In genomic region chr8:13577869-13578268, GRCm38 (mm10) we compare ENCODE assay signal across 35 mouse cellular contexts. TPM values are rescaled to one million over a fixed set of nuclear protein-coding genes. Genes with fewer than 3 reads are reported as not detected.
DNase-seq lines count a peak whose midpoint lies in the region; ATAC-seq and TF ChIP-seq lines count a peak whose summit lies in the region.
"Had no signal": no experiment of that assay in that cellular context is flagged by ENCODE, and none has a peak within 500 bp of the region (broad histone marks: within the 10 kb centered on the region; RNA-seq: fewer than 3 reads in every experiment).

No protein-coding gene starts in this region.

- no peaks in the 10 kb centered on the region for H3K4me1 ChIP-seq in kidney, embryonic 14.5 days (ENCODE audit: control insufficient read depth, insufficient read depth, low read length)
- H3K4me1 ChIP-seq in intestine, postnatal 0 days (replicated peaks; ENCODE audit: control insufficient read depth, insufficient read depth, low read length) = no peaks in the 10 kb centered on the region
- H3K4me1 ChIP-seq in kidney, embryonic 16.5 days (ENCODE audit: insufficient read depth, low read length) = no peaks in the 10 kb centered on the region
- H3K4me1 ChIP-seq in liver, embryonic 13.5 days (replicated peaks) = no peaks in the 10 kb centered on the region
- H3K4me1 ChIP-seq: forebrain, embryonic 13.5 days; heart, embryonic 15.5 days; hindbrain, embryonic 13.5 days; midbrain, embryonic 12.5 days; stomach, embryonic 15.5 days had no signal

- H3K9me3 ChIP-seq in kidney, embryonic 14.5 days (ENCODE audit: control insufficient read depth, low read length) = no peaks in the 10 kb centered on the region
- no peaks in the 10 kb centered on the region; the same call in 1 of the 2 replicates for H3K9me3 ChIP-seq in intestine, postnatal 0 days (ENCODE audit: control insufficient read depth)
- no peaks in the 10 kb centered on the region for H3K9me3 ChIP-seq in kidney, embryonic 16.5 days (ENCODE audit: low read length)
- no peaks in the 10 kb centered on the region; the same call in 1 of the 2 replicates for H3K9me3 ChIP-seq in liver, embryonic 13.5 days (replicated peaks)
- H3K9me3 ChIP-seq: forebrain, embryonic 13.5 days; heart, embryonic 15.5 days; hindbrain, embryonic 13.5 days; midbrain, embryonic 12.5 days; stomach, embryonic 15.5 days had no signal

- H3K27me3 ChIP-seq in kidney, embryonic 14.5 days (ENCODE audit: control insufficient read depth, insufficient read depth, low read length) = no peaks in the 10 kb centered on the region
- no peaks in the 10 kb centered on the region for H3K27me3 ChIP-seq in intestine, postnatal 0 days (replicated peaks; ENCODE audit: control insufficient read depth, insufficient read depth, low read length)
- no peaks in the 10 kb centered on the region for H3K27me3 ChIP-seq in kidney, embryonic 16.5 days (ENCODE audit: insufficient read depth, low read length)
- H3K27me3 ChIP-seq in liver, embryonic 13.5 days = no peaks in the 10 kb centered on the region
- H3K27me3 ChIP-seq: CH12.LX; forebrain, embryonic 13.5 days; heart, embryonic 15.5 days; hindbrain, embryonic 13.5 days; megakaryocyte, embryonic 14.5 days; midbrain, embryonic 12.5 days; stomach, embryonic 15.5 days had no signal

- WGBS in kidney, embryonic 14.5 days = 93% methylated on average over 6 of the region's 6 CpGs
- 55% methylated on average over 6 of the region's 6 CpGs for WGBS in intestine, postnatal 0 days
- WGBS in kidney, embryonic 16.5 days = 86% methylated on average over 6 of the region's 6 CpGs
- WGBS in liver, embryonic 13.5 days (ENCODE audit: insufficient replicate concordance) = 79% methylated on average over 6 of the region's 6 CpGs

- no peak overlapping the region for H3K27ac ChIP-seq in kidney, embryonic 14.5 days (ENCODE audit: low read depth, low read length)
- H3K27ac ChIP-seq in intestine, postnatal 0 days (ENCODE audit: low read depth, low read length) = no peak overlapping the region
- no peak overlapping the region for H3K27ac ChIP-seq in kidney, embryonic 16.5 days (ENCODE audit: low read length)
- no peak overlapping the region for H3K27ac ChIP-seq in liver, embryonic 13.5 days
- H3K27ac ChIP-seq: forebrain, embryonic 13.5 days; heart, embryonic 15.5 days; hindbrain, embryonic 13.5 days; liver, embryonic 14.5 days; midbrain, embryonic 12.5 days; stomach, embryonic 15.5 days had no signal

- TF ChIP-seq CTCF in intestine, postnatal 0 days (IDR thresholded peaks at IDR 0.05; ENCODE audit: low read depth) = no peak

- no peak for ATAC-seq in kidney, embryonic 14.5 days (ENCODE audit: low FRiP score, low TSS enrichment)
- peak; percentile 70 for ATAC-seq in intestine, postnatal 0 days
- ATAC-seq in kidney, embryonic 16.5 days (ENCODE audit: low FRiP score, low TSS enrichment) = peak; percentile 77
- peak; percentile 52; the same call in 1 of the 2 replicates for ATAC-seq in liver, embryonic 13.5 days (ENCODE audit: low read depth)
- ATAC-seq: activated CD4-positive, CD25-positive, alpha-beta regulatory T cell, adult 4 months; forebrain, embryonic 13.5 days had no signal

- H3K4me2 ChIP-seq in kidney, embryonic 14.5 days (replicated peaks; ENCODE audit: low read depth, low read length) = no peak overlapping the region
- H3K4me2 ChIP-seq in intestine, postnatal 0 days (replicated peaks; ENCODE audit: low read depth) = no peak overlapping the region
- H3K4me2 ChIP-seq in kidney, embryonic 16.5 days (replicated peaks; ENCODE audit: low read depth, low read length) = no peak overlapping the region
- H3K4me2 ChIP-seq in liver, embryonic 13.5 days = no peak overlapping the region
- H3K4me2 ChIP-seq: forebrain, embryonic 13.5 days; heart, embryonic 15.5 days; hindbrain, embryonic 13.5 days; midbrain, embryonic 12.5 days; stomach, embryonic 15.5 days had no signal

- peak; percentile 30 for DNase-seq in kidney, adult 11 months
- no peak for DNase-seq in liver, embryonic 13.5 days
- DNase-seq in cerebellum, adult 8-10 months = no peak
- no peak for DNase-seq in right cerebral cortex, adult 18-20 months
- no peak for DNase-seq in neural tube, embryonic 10.5 days (ENCODE audit: extremely low spot score, low spot score)
- DNase-seq: adrenal gland, adult 2 months; adrenal gland, postnatal 36 days; cerebellum, adult 18-20 months; cerebellum, postnatal 36 days; gastrocnemius, postnatal 14 days; heart, postnatal 36 days; lung, postnatal 4 days; retina, postnatal 1 day; right cerebral cortex, postnatal 25 days had no signal

- H3K9ac ChIP-seq in kidney, embryonic 14.5 days (ENCODE audit: low read depth, low read length) = no peak overlapping the region
- H3K9ac ChIP-seq in intestine, postnatal 0 days (ENCODE audit: low read depth, low read length) = no peak overlapping the region
- no peak overlapping the region for H3K9ac ChIP-seq in kidney, embryonic 16.5 days (replicated peaks; ENCODE audit: low read length)
- H3K9ac ChIP-seq in liver, embryonic 13.5 days = no peak overlapping the region
- H3K9ac ChIP-seq: forebrain, embryonic 13.5 days; heart, embryonic 15.5 days; hindbrain, embryonic 13.5 days; liver, embryonic 14.5 days; midbrain, embryonic 12.5 days; stomach, embryonic 15.5 days had no signal

- peaks cover 16% of the 10 kb centered on the region; the same call in 1 of the 2 replicates for H3K36me3 ChIP-seq in kidney, embryonic 14.5 days (ENCODE audit: control insufficient read depth, insufficient read depth, low read length)
- H3K36me3 ChIP-seq in intestine, postnatal 0 days (ENCODE audit: control insufficient read depth, insufficient read depth) = peaks cover 54% of the 10 kb centered on the region
- H3K36me3 ChIP-seq in kidney, embryonic 16.5 days (ENCODE audit: insufficient read depth, low read length) = peaks cover 19% of the 10 kb centered on the region; the same call in 1 of the 2 replicates
- peaks cover 56% of the 10 kb centered on the region for H3K36me3 ChIP-seq in liver, embryonic 13.5 days

- H3K4me3 ChIP-seq in kidney, embryonic 14.5 days (ENCODE audit: low read length) = no peak overlapping the region
- H3K4me3 ChIP-seq in intestine, postnatal 0 days (ENCODE audit: low read depth, low read length) = no peak overlapping the region
- H3K4me3 ChIP-seq in kidney, embryonic 16.5 days (ENCODE audit: low read length) = no peak overlapping the region
- H3K4me3 ChIP-seq in liver, embryonic 13.5 days (replicated peaks) = no peak overlapping the region
- H3K4me3 ChIP-seq: forebrain, embryonic 13.5 days; heart, embryonic 15.5 days; hindbrain, embryonic 13.5 days; megakaryocyte, embryonic 14.5 days; midbrain, embryonic 12.5 days; myocyte; stomach, embryonic 15.5 days had no signal

RNA-seq across cellular contexts. Expression of gene 1700029H14Rik, which starts 15.6 kb away (rescaled TPM):
- not detected in 2 replicates for polyA plus RNA-seq in kidney, embryonic 14.5 days (2014; fragmentation: Nextera tagmentation; extraction: Ambion mirVana)
- not detected in 2 replicates for polyA plus RNA-seq in intestine, postnatal 0 days (2015; fragmentation: Nextera tagmentation; extraction: Ambion mirVana)
- not detected in 2 replicates for polyA plus RNA-seq in kidney, embryonic 16.5 days (2015; fragmentation: Nextera tagmentation; extraction: Ambion mirVana)
- polyA plus RNA-seq in liver, embryonic 13.5 days (2015; fragmentation: Nextera tagmentation; extraction: Ambion mirVana) = not detected in 2 replicates
- polyA plus RNA-seq: activated CD4-positive, CD25-positive, alpha-beta regulatory T cell, adult 4 months; adrenal gland, adult 2 months; brain, embryonic 14.5 days; C2C12; embryonic facial prominence, embryonic 11.5 days; forebrain, embryonic 13.5 days; heart, embryonic 15.5 days; hindbrain, embryonic 13.5 days; large intestine, adult 2 months; limb, embryonic 11.5 days; lung, embryonic 16.5 days; midbrain, embryonic 12.5 days; midbrain, postnatal 0 days; myocyte; neural tube, embryonic 14.5 days; stomach, embryonic 15.5 days had no signal
